Mouse (Mus musculus) right cerebral cortex, adult 18-20 months (tissue): ENCODE measurements around the gene Anp32a.

Experiments
- DNase-seq: peaks from one replicate; pipeline ENCODE4 v3.0.0; 2022; ENCODE audit warnings: mixed read lengths

Anp32a gene

DNA sequence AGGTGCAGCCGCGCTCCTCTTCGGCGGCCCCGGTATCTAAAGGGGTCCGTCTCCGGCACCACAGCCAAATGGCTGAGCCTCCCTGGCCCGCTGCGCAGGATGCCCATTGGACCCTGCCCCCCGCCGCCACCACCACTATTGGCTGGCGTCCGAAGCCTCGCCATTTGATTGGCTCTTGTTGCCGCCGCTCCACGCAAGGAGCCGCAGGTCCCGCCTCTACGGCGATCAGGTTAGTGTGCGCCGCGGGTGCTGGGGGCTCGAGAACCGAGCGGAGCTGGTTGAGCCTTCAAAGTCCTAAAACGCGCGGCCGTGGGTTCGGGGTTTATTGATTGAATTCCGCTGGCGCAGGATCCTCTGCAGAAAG, at the start of gene Anp32a:
Anp32a (plus strand) TSS at position 171 of the 364 bp plus-strand sequence.
- DNase-seq: peak; percentile 99

DNA sequence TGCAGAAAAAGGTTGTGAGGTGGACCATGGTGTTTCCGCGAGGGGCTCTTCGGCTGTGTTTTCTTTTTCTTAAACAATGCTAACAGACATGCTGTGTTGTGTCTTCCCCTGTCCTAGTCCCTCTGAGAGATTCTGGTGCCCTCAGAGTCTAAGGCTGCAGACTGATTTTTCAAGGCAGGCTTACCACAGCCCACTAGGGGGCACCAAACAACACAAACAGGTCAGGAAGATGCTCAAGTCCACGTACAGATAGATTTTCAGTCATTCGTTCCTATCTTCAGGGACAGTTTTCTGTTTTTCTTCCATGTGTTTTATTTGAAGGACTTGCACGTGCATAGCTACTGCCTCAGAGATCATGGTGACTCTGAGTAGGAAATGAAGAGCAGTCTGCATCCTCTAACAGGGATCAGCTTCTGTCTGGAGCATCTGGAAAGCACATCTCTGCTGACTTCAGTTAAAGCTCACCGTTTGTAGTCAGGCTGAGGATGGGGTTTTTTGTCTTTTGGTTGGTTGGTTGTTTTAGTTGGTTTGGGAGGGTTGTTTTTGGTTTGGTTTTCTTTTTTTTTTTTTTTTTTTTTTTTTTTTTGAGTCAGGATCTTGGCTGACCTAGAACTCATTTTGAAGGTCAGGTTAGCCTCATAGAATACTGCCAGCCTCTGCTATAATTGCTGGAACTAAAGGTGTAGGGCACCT, 45.9 kb upstream of the Anp32a start:
- DNase-seq: peak; percentile 85

DNA sequence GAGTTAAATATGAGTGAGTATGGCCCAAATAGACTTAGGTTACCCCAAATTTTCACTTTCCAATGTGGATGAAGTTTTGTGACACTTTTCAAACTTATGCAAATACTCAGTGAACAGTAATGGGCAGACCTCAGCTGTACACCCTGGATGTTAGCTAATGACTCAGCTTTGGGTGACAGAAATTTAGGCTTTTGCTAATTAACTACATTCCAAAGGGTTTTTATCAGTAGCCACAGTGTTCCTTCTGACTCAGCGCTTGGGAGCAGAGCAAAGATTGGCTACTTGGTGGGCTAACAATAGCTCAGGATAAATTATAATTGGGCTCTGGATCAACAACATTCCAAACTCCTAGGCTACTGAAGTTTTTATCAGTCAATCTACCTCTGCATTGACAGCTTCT, 44.2 kb upstream of the Anp32a start:
- no peak for DNase-seq

DNA sequence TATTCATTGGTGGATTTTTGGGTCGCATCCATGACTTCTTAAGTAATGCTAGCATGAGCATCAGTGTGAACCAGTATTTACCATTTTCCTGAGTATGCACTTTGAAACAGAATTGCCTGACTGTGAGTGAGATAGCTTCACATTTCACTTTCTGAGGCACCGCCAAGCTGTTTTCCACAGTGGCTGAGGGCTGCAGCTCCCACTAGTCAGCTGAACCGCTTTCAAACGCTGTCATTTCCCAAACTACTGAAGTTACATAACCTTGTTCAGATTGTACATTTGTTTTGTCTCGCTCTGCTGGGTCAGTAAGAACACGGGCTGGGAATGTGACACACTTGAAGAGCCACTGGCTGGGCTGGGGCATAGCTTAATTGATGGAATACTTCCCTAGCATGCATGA, 25.5 kb upstream of the Anp32a start:
- DNase-seq: peak; percentile 54

DNA sequence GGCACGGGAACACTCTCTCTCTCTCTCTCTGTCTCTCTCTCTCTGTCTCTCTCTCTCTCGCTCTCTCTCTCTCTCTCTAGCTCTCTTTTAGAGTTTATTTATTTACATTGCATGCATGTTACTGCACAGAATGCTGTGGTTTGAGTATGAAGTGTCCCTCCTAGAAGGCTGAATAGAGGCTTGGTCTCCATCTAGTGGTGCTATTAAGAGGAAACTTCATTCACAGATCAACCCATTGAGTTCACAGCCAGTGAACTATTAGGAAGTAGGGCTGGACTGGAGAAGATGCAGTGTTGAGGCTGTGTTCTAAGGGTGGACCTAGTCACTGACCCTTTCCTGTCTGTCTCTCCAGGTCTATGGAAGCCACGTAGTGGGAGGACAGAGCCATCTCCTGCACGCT, 22.4 kb upstream of the Anp32a start:
- DNase-seq: no peak

DNA sequence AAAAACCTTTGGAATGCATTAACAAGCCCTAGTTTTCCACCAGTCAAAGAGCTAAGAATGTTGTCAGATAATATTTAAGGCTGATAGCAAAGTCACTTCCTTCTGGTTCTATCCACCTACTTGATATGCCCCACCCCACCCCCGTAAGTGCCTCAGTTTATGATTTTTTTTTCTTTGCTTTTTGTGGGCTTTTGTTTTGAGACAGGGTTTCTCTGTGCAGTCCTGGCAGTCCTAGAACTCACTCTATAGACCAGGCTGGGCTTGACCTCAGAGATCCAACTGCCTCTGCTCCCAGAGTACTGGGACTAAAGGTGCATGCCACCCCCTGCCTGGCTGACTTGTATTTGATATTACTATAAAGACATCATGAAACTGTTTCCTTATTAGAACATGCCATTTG, 17.3 kb upstream of the Anp32a start:
- DNase-seq: no peak

DNA sequence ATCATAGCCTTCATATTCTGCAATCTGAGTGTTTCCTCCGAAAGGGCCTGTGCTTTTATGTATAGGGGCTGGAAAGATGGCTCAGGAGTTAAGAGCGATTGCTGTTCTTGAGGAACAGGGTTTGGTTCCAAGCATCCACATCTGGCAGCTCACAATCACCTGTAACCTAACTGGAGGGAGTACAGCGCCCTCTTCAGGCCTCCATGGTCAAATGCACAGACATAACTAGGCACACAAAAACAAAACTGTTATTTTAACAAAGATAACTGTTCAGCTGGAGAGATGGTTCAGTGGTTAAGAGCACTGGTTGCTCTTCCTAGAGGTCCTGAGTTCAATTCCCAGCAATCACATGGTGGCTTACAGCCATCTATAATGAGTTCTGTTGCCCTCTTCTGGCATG, 15.1 kb upstream of the Anp32a start:
- DNase-seq: no peak

DNA sequence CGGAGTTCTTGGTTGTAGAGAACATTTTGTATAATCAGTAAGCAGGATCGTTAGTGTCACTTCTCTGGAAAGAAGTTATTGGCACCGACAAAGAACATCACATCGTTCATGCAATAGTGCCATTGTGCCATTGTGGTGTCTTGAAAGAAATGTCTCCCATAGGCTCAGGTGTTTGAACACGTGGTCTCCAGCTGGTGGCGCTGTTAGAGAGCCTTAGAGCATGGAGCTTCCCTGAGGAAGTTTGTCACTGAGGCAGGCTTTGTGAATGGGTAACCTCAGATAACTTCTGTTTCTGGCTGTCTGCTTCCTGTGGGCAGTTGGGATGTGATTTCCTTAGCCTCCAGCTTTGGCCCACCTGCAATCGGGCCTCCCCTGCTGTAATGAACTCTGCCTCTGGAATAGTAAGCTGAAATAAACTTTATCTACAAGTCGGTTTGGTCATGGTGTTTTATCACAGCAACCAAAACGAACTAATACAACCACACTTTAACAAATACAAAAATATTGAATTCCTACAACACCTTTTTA, 6.7 kb upstream of the Anp32a start:
- no peak for DNase-seq

DNA sequence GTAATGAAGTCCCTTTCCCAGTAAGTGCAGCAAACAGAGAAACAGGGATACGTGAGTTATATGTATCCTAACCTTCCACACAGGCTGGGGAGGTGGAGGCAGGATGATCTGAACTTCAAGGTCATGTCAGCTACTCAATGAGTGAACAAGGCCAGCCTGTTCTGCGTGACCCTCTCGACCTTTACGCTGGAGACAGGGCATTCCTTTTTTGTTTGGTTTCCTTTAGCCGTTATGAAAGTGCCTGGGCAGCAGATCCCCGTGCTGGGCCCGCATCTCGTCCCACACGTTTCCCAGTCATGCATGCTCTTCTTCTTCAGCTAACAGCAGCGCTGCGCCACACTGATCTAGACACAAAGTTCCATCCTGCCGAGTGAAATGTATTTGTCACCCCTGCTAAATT, 5.7 kb upstream of the Anp32a start:
- DNase-seq: no peak

DNA sequence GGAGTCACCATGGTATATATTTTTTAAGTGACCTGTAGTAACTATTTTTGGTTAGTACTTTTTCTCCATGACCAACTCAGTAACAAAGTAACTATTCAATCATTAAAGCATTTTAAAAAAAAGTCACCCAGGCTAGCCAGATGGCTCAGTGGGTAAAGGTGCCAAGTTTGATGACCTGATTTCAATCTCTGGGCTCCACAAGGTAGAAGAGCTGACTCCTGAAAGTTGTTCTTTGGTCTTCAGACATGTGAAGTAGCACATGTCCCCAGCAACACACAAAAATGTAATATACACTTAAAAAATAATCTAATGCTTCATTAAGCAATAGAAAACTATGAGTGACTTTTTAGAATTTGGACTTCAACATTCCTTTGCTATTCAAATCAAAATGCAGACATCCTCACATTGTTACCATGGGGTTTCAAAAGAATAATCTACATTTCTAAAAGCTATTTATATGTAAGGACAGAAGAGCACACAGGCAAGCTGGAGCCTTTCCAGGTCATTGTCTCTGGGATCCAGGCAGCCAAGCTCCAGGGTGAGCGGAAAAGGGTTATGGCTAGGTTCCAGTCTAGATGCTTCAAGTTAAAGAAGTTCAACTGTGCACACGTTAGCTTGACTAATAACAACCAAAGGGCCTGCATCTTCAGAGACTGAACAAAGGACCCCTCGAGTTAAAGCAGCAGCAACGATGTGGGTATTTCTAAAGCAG, 3.0 kb upstream of the Anp32a start:
- DNase-seq: no peak

DNA sequence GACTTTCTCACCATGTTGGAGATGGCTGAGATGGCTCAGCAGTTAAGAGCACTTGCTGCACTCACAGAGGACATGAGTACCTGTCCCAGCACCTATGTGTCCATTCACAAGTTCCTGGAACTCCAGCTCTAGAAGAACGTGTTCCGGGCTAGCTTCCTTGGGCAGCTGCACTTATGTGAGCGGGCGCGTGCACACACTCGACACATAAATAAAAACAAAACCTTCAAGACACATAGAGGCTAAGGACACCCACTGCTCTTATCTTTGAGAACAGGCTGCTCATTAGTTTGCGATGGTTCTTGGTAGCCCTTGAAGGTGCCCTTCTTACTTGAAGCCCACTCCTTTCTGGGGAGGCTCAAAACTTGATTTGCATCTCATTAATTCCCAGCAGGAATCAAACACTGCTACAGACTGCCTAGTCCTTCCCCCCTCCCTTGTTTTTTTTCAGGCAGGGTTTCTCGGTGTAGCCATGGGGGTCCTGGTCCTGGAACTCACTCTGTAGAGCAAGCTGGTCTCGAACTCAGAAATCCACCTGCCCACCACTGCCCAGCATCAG, 2.4 kb upstream of the Anp32a start:
- DNase-seq: no peak

DNA sequence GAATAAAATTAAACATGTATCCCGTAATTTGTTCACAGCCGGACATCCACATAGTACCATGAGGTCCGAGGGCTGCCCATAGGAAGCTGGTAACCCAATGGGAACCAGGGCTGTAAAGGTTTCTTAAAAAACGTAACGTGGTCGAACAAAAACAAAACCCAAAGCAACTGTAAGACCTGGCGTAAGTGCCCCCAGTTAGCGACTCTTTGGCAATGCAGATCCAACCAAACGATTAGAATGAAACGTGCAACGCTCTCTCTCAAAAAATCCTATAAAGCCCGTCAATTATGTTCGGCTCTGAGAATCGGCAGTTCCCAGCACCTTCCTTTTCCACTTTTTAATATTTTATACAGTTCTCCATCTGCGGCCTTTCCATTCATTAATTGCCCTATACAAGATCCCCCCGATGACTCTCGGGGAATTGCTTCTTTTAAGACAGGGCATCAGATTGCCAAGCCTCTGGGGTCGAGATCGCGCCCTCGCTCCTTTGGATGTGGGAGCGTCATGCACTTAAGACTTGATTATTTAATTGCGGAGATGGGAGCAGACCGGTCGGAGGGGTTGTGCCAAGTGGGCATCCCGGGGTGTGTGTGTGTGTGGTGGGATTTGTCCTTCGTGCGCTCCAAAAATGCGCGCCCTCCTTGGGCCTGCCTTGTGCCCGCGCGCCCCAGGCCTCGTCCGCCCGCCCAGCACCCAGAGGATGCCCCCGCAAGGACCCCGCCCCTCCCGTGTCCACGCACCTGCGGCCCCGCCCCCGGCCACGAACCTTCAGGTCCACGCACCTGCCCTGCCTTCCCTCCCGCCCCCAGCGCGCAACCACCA, 581 bp upstream of the Anp32a start:
- DNase-seq: no peak

DNA sequence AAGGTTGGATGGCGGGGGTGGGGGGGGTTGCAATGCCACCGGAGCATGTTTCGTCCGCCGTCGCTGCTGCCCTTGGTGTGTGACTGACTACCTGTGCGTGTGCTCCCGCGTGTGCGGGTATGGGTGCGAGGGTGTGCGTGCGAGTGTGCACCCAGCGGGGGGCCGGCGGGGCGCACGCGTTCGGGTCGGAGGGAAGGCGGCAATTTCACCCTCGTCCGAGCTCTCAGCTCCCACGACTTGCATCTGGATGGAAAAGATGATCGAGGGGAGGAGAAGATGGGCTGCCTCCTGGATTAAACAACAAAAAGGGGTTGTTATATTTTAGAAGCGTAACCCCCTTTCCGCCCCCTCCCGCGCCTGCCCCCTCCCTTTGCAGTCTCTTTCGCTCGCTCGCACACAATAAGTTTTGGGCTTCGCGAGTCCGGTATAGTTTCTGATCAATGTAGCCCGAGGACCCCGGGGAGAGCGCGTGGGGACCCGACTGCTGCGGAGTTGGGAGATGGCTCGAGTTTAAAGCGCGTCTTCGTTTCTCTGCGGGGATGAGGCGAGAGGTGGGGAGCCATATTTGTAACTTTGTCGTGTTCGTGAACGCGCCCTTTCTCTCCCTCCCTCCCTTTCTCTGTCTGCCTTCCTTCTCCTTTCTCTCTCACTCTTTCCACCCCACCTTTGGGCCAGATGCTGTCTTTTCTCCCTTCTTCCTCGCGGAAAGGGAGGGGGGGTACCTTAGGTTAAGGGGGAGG, 778 bp downstream of the Anp32a start:
- DNase-seq: peak; percentile 39

DNA sequence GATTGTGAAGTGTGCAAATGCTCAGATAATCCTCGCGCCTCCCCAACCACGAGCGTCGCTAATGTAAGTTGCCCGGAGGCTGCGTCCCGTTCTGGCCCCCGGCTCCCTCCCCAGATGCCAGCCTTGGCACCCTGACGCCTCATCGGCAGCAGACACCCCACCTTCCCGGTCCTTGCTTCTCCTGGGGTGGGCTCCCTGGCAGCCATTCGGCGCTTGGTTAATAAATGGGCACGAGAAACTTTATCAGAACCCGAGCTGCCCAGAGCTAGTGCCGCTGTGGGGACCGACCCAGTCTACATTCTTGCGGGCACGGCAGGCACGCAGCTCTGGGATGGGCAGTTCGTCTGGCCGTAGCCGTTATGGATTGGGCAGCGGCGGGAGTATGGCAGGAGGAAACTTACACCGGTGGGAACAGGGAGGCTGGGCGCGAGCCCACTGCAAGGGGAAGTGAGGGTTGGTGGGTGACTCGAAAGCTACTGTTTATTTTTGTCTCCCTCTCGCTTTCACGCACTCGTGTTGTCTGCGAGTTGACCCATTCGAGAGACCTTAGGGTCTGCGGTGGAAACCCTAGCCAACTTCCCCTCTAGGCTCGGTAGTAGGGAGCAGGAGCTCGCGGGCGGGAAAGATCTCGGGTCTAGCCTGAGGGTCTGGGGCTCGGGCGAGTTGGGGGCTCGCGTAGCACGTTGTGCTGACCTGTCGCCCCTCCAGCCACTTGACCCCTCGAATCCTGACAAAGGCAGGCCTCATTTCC, 1.5 kb downstream of the Anp32a start:
- peak; percentile 47 for DNase-seq

DNA sequence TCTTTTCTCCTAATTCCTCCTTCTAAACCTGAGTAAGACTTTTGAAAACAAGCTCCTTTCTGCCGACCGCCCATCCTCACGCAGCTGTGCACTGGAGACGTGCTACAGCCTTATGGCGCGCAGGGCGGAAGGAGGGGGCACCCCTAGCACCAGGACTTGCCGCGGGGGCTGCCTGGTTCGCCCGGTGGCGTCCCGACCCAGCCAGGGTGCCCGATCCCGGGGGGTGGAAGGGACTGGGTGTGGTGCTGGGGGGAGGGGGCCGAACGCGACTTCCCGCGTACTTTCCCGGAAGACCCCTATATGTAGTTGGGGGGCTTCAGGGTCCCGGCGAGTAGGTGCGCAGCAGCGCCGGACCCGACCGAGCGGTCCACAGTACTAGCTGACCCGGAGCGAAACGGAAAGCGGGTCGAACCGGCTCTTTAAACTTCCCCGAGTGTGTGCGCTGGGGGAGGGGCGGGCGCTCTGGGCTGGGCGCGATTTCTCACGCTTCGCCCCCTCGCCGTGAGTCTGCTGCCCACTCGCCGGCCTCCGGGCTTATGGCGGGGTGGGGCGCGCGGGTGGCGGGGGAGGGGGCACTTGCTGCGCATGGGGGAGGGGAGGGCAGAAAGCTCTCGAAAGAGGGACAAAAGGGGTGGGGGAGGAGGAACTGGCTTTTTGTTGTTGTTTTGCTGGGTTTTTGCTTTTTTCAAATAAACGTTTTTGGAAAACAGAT, 2.3 kb downstream of the Anp32a start:
- peak; percentile 76 for DNase-seq

DNA sequence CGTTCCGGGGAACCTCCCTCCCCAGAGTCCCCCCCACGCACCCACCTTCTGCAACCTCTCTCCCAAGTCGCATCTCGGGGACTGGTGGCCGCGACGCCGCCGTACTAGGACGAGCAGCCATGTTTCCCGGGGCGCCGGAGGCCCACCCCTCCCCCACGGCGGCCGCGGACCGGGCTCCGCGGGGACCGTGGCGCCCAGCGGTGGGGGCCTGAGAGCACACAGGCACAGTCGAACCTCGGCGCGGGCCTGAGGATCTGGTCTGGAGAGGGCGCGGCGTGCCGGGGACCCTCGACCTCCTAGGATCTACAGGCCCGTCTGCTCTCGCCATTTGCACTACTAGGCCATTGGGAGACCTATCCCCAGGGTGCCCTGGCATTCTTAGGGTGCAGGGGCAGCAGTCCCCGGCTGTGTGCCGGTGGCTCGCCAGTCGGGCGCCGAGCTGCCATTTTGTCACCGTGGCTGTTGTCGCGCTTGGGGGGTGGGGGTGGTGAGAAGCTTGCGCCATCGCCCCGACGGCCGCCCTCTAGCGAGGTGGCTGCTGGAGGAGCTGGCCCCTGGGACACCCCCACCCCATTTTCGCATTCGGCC, 2.9 kb downstream of the Anp32a start:
- DNase-seq: peak; percentile 66

DNA sequence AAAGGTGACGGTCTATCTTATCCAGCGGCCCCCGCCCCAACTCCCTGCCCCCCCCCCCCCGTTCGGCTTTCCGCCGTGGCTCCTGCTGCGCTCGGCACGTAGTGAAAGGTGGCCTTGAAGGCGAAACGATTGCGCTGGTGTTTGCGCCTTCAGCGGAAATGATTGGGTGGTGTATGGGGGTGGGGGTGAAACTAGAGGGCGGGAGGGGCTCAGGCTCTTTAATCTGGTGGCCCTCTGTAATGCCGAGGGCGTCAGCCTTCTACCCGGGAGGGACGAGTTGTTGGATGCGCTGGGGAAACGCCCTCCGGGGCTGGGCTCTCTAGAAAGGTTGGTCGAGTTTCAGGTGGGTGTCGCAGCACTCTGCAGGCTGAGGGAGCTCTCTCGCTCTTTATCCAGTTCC, 3.5 kb downstream of the Anp32a start:
- DNase-seq: peak; percentile 68

DNA sequence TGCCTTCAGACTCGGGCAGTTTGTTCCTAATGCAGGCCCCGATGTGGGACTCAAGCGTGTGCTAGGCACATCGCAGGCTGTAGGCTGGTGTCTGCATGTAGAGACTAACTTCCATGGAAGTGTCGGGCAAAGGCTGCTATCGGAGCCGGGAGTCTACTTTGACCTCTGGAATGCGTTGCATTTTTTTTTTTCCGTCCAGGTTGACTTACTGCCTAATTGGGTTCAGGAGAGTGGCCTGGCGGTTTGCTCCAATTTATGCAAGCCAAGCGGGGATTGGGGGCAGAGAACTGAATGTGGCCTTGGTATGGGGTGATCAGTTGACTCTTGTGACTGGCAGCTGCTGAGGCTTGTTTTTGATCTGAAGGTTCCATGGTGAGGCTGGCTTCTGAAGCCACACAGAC, 4.0 kb downstream of the Anp32a start:
- no peak for DNase-seq

DNA sequence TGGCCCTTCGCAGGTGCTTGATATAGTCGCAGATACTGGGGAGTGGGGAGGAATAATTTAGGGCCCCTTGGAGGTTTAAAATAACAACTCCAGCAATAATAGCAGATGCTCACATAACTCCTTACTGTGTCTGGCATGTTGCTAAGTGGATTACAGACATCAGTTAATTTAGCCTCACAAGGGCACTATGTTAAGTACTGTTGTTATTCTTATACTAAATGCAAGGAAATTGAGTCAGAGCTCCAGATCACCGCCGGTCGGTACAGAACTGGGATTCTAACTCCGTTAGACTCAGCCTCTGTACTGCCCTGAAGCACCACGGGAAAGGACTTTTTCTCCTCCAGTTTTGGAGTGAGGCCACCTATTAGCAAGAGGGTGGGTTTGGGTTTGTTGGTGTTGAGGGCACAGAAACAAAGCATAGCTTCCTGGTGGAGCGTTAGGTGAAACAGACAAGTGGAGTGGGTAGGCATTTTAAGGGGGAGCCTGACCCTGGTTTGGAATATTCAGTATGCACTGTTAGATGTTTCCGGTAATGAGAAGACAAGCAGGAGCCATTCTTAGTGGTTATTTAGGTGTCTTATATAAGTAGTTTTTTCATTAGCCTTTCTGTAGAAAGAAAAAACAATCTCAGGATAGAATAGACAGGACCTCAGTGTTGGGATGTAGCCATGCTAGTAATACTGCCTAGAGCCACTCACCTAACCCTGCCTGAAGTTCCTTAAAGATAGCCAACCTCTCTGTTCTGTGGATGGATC, 4.7 kb downstream of the Anp32a start:
- no peak for DNase-seq

DNA sequence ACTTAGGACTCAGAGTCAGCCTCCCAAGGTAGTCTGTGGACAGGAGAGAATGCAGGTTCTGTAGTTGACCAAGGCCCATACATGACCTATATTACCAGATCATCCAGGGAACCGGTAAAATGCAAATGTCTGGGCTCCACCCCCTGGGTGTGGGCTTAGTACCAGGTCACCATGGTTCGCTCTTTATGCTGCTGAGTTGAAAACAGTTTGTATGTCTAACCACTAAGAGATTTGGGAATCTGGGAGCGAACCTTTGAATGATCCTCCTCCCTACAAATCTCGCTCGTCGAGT, 5.2 kb downstream of the Anp32a start:
- no peak for DNase-seq
